ENCODE assay signal across 9 mouse cellular contexts in genomic region chr9:46314507-46314906, GRCm38 (mm10). TPM values are rescaled to one million over a fixed set of nuclear protein-coding genes. Genes with fewer than 3 reads are reported as not detected.
DNase-seq lines count a peak whose midpoint lies in the region; ATAC-seq and TF ChIP-seq lines count a peak whose summit lies in the region.
"Had no signal": no experiment of that assay in that cellular context is flagged by ENCODE, and none has a peak within 500 bp of the region (broad histone marks: within the 10 kb centered on the region; RNA-seq: fewer than 3 reads in every experiment).

No protein-coding gene starts in this region.

- DNase-seq in 416B (ENCODE audit: low read depth), result peak; percentile 66
- DNase-seq in heart, embryonic 10.5 days (ENCODE audit: low spot score), result peak; percentile 85

- no peak overlapping the region for H3K27ac ChIP-seq in cortical plate, adult 2 months (ENCODE audit: insufficient read depth, low read length)
- H3K27ac ChIP-seq in heart, embryonic 10.5 days, result no peak overlapping the region
- H3K27ac ChIP-seq in kidney, embryonic 15.5 days, result no peak overlapping the region
- no peak overlapping the region for H3K27ac ChIP-seq in liver, embryonic 16.5 days (ENCODE audit: low read length)
- no peak overlapping the region for H3K27ac ChIP-seq in neural tube, embryonic 12.5 days
- no peak overlapping the region for H3K27ac ChIP-seq in stomach, embryonic 16.5 days (ENCODE audit: low read length)
- H3K27ac ChIP-seq: embryonic facial prominence, embryonic 15.5 days had no signal

- no peak overlapping the region for H3K9ac ChIP-seq in kidney, embryonic 15.5 days
- H3K9ac ChIP-seq in liver, embryonic 16.5 days (ENCODE audit: low read depth, low read length), result no peak overlapping the region
- no peak overlapping the region for H3K9ac ChIP-seq in neural tube, embryonic 12.5 days
- no peak overlapping the region for H3K9ac ChIP-seq in stomach, embryonic 16.5 days (ENCODE audit: low read length)
- H3K9ac ChIP-seq: embryonic facial prominence, embryonic 15.5 days had no signal

- peak; percentile 98 for TF ChIP-seq CTCF in cortical plate, adult 2 months (IDR thresholded peaks at IDR 0.05; ENCODE audit: extremely low read depth, insufficient read depth, low read length)

- H3K27me3 ChIP-seq in heart, embryonic 10.5 days (ENCODE audit: insufficient read depth, poor library complexity, severe bottlenecking), result 0 out of 2 replicates have a peak, but pooled peaks cover 5% of the 10 kb centered on the region
- H3K27me3 ChIP-seq in kidney, embryonic 15.5 days, result 0 out of 2 replicates have a peak, but pooled peaks cover 3% of the 10 kb centered on the region
- H3K27me3 ChIP-seq in liver, embryonic 16.5 days (ENCODE audit: control insufficient read depth, insufficient read depth, low read depth, low read length), result no peaks in the 10 kb centered on the region
- H3K27me3 ChIP-seq in neural tube, embryonic 12.5 days (replicated peaks), result no peaks in the 10 kb centered on the region
- no peaks in the 10 kb centered on the region for H3K27me3 ChIP-seq in stomach, embryonic 16.5 days (ENCODE audit: control insufficient read depth, insufficient read depth, low read length)

- H3K36me3 ChIP-seq in heart, embryonic 10.5 days, result no peaks in the 10 kb centered on the region
- H3K36me3 ChIP-seq in kidney, embryonic 15.5 days, result no peaks in the 10 kb centered on the region
- H3K36me3 ChIP-seq in liver, embryonic 16.5 days (ENCODE audit: control insufficient read depth, insufficient read depth), result no peaks in the 10 kb centered on the region
- H3K36me3 ChIP-seq in neural tube, embryonic 12.5 days, result no peaks in the 10 kb centered on the region
- H3K36me3 ChIP-seq in stomach, embryonic 16.5 days (ENCODE audit: control insufficient read depth, insufficient read depth, low read length), result no peaks in the 10 kb centered on the region
- H3K36me3 ChIP-seq: embryonic facial prominence, embryonic 15.5 days had no signal

- H3K4me1 ChIP-seq in cortical plate, adult 2 months (ENCODE audit: control insufficient read depth, insufficient read depth, low read length), result 0 out of 2 replicates have a peak, but pooled peaks cover 4% of the 10 kb centered on the region
- 0 out of 2 replicates have a peak, but pooled peaks cover 3% of the 10 kb centered on the region for H3K4me1 ChIP-seq in heart, embryonic 10.5 days
- H3K4me1 ChIP-seq in kidney, embryonic 15.5 days, result peaks cover 28% of the 10 kb centered on the region
- H3K4me1 ChIP-seq in liver, embryonic 16.5 days (ENCODE audit: control insufficient read depth, low read depth, low read length), result no peaks in the 10 kb centered on the region
- H3K4me1 ChIP-seq in neural tube, embryonic 12.5 days, result peaks cover 22% of the 10 kb centered on the region
- H3K4me1 ChIP-seq in stomach, embryonic 16.5 days (ENCODE audit: control insufficient read depth, insufficient read depth, low read length), result no peaks in the 10 kb centered on the region
- H3K4me1 ChIP-seq: embryonic facial prominence, embryonic 15.5 days had no signal

- 6% methylated on average over 4 of the region's 4 CpGs for WGBS in heart, embryonic 10.5 days
- 14% methylated on average over 4 of the region's 4 CpGs for WGBS in kidney, embryonic 15.5 days
- 7% methylated on average over 4 of the region's 4 CpGs for WGBS in liver, embryonic 16.5 days (ENCODE audit: insufficient replicate concordance)
- WGBS in neural tube, embryonic 12.5 days, result 3% methylated on average over 4 of the region's 4 CpGs
- 4% methylated on average over 4 of the region's 4 CpGs for WGBS in stomach, embryonic 16.5 days

- peak; percentile 52 for ATAC-seq in activated CD4-positive, CD25-positive, alpha-beta regulatory T cell, adult 4 months
- peak; percentile 71 for ATAC-seq in kidney, embryonic 15.5 days (replicated peaks; ENCODE audit: low FRiP score)
- ATAC-seq in liver, embryonic 16.5 days (ENCODE audit: low read depth), result 0 out of 2 replicates have a peak, but pooled peaks have one; percentile 16
- ATAC-seq in neural tube, embryonic 12.5 days (ENCODE audit: low FRiP score, low read depth), result peak; percentile 31; the same call in 1 of the 2 replicates
- ATAC-seq in stomach, embryonic 16.5 days (ENCODE audit: insufficient read depth, low FRiP score), result peak; percentile 25; the same call in 1 of the 2 replicates

- H3K9me3 ChIP-seq in heart, embryonic 10.5 days, result no peaks in the 10 kb centered on the region
- H3K9me3 ChIP-seq in kidney, embryonic 15.5 days (replicated peaks), result 0 out of 2 replicates have a peak, but pooled peaks cover under 1% of the 10 kb centered on the region
- H3K9me3 ChIP-seq in liver, embryonic 16.5 days (replicated peaks; ENCODE audit: control insufficient read depth, low read length), result no peaks in the 10 kb centered on the region
- peaks cover 5% of the 10 kb centered on the region for H3K9me3 ChIP-seq in neural tube, embryonic 12.5 days
- no peaks in the 10 kb centered on the region for H3K9me3 ChIP-seq in stomach, embryonic 16.5 days (replicated peaks; ENCODE audit: control insufficient read depth, low read length)
- H3K9me3 ChIP-seq: embryonic facial prominence, embryonic 15.5 days had no signal

- no peak overlapping the region for H3K4me3 ChIP-seq in cortical plate, adult 2 months (ENCODE audit: insufficient read depth, low read length)
- no peak overlapping the region for H3K4me3 ChIP-seq in heart, embryonic 10.5 days
- no peak overlapping the region for H3K4me3 ChIP-seq in kidney, embryonic 15.5 days (replicated peaks)
- no peak overlapping the region for H3K4me3 ChIP-seq in liver, embryonic 16.5 days (ENCODE audit: low read depth, low read length)
- no peak overlapping the region for H3K4me3 ChIP-seq in neural tube, embryonic 12.5 days
- no peak overlapping the region for H3K4me3 ChIP-seq in stomach, embryonic 16.5 days (replicated peaks; ENCODE audit: low read length)
- H3K4me3 ChIP-seq: embryonic facial prominence, embryonic 15.5 days had no signal

- no peak for TF ChIP-seq POLR2A in cortical plate, adult 2 months (IDR thresholded peaks at IDR 0.05; ENCODE audit: extremely low read depth, insufficient read depth, low read length)

- H3K4me2 ChIP-seq in kidney, embryonic 15.5 days, result no peak overlapping the region
- H3K4me2 ChIP-seq in liver, embryonic 16.5 days (ENCODE audit: low read depth, low read length), result no peak overlapping the region
- H3K4me2 ChIP-seq in neural tube, embryonic 12.5 days (replicated peaks), result no peak overlapping the region
- H3K4me2 ChIP-seq in stomach, embryonic 16.5 days (ENCODE audit: low read depth, low read length), result no peak overlapping the region
- H3K4me2 ChIP-seq: embryonic facial prominence, embryonic 15.5 days had no signal

RNA-seq across cellular contexts. Expression of gene 4931429L15Rik, which starts 5.3 kb away (rescaled TPM):
- not detected for polyA plus RNA-seq in activated CD4-positive, CD25-positive, alpha-beta regulatory T cell, adult 4 months (2017; shearing (Covaris generic))
- 0.06 and 0.42 TPM in 2 replicates for polyA plus RNA-seq in cortical plate, adult 2 months (2012; rRNA removed)
- polyA plus RNA-seq in heart, embryonic 10.5 days (2016; fragmentation: Nextera tagmentation; extraction: Ambion mirVana), result not detected in 2 replicates
- polyA plus RNA-seq in kidney, embryonic 15.5 days (2015; fragmentation: Nextera tagmentation; extraction: Ambion mirVana), result not detected in 2 replicates
- polyA plus RNA-seq in liver, embryonic 16.5 days (2015; fragmentation: Nextera tagmentation; extraction: Ambion mirVana), result not detected in 2 replicates
- 0.18 TPM in 1 of 2 replicates, not detected in the other for polyA plus RNA-seq in neural tube, embryonic 12.5 days (2016; fragmentation: Nextera tagmentation; extraction: Ambion mirVana)
- not detected in 2 replicates for polyA plus RNA-seq in stomach, embryonic 16.5 days (2015; fragmentation: Nextera tagmentation; extraction: Ambion mirVana)
- polyA plus RNA-seq: embryonic facial prominence, embryonic 15.5 days had no signal

RNA-seq across cellular contexts. Expression of gene Bud13, which starts 31.7 kb away (rescaled TPM):
- 10 to 100 TPM; 15.7 to 16.6 TPM for polyA plus RNA-seq in activated CD4-positive, CD25-positive, alpha-beta regulatory T cell, adult 4 months (2017; shearing (Covaris generic))
- polyA plus RNA-seq in cortical plate, adult 2 months (2012; rRNA removed), result 9.3 and 10.4 TPM in 2 replicates
- 16.8 and 22.8 TPM in 2 replicates for polyA plus RNA-seq in heart, embryonic 10.5 days (2016; fragmentation: Nextera tagmentation; extraction: Ambion mirVana)
- polyA plus RNA-seq in kidney, embryonic 15.5 days (2015; fragmentation: Nextera tagmentation; extraction: Ambion mirVana), result 25.9 and 26.7 TPM in 2 replicates
- polyA plus RNA-seq in liver, embryonic 16.5 days (2015; fragmentation: Nextera tagmentation; extraction: Ambion mirVana), result 6.5 and 6.7 TPM in 2 replicates
- 20.4 and 21.7 TPM in 2 replicates for polyA plus RNA-seq in neural tube, embryonic 12.5 days (2016; fragmentation: Nextera tagmentation; extraction: Ambion mirVana)
- 18.2 and 18.7 TPM in 2 replicates for polyA plus RNA-seq in stomach, embryonic 16.5 days (2015; fragmentation: Nextera tagmentation; extraction: Ambion mirVana)

RNA-seq across cellular contexts. Expression of gene Zpr1, which starts 41.6 kb away (rescaled TPM):
- 10 to 100 TPM; 32.5 to 40.7 TPM for polyA plus RNA-seq in activated CD4-positive, CD25-positive, alpha-beta regulatory T cell, adult 4 months (2017; shearing (Covaris generic))
- polyA plus RNA-seq in cortical plate, adult 2 months (2012; rRNA removed), result 42.2 and 43.5 TPM in 2 replicates
- polyA plus RNA-seq in heart, embryonic 10.5 days (2016; fragmentation: Nextera tagmentation; extraction: Ambion mirVana), result 47.6 and 62.5 TPM in 2 replicates
- polyA plus RNA-seq in kidney, embryonic 15.5 days (2015; fragmentation: Nextera tagmentation; extraction: Ambion mirVana), result 58.9 and 61.0 TPM in 2 replicates
- 20.5 and 23.6 TPM in 2 replicates for polyA plus RNA-seq in liver, embryonic 16.5 days (2015; fragmentation: Nextera tagmentation; extraction: Ambion mirVana)
- 58.0 and 60.7 TPM in 2 replicates for polyA plus RNA-seq in neural tube, embryonic 12.5 days (2016; fragmentation: Nextera tagmentation; extraction: Ambion mirVana)
- polyA plus RNA-seq in stomach, embryonic 16.5 days (2015; fragmentation: Nextera tagmentation; extraction: Ambion mirVana), result 48.5 and 51.8 TPM in 2 replicates

RNA-seq across cellular contexts. Expression of gene Apoa5, which starts 46.1 kb away (rescaled TPM):
- polyA plus RNA-seq in activated CD4-positive, CD25-positive, alpha-beta regulatory T cell, adult 4 months (2017; shearing (Covaris generic)), result not detected
- not detected in 2 replicates for polyA plus RNA-seq in cortical plate, adult 2 months (2012; rRNA removed)
- 0.23 TPM in 1 of 2 replicates, not detected in the other for polyA plus RNA-seq in heart, embryonic 10.5 days (2016; fragmentation: Nextera tagmentation; extraction: Ambion mirVana)
- polyA plus RNA-seq in kidney, embryonic 15.5 days (2015; fragmentation: Nextera tagmentation; extraction: Ambion mirVana), result not detected in 2 replicates
- 0.67 and 1.1 TPM in 2 replicates for polyA plus RNA-seq in liver, embryonic 16.5 days (2015; fragmentation: Nextera tagmentation; extraction: Ambion mirVana)
- not detected in 2 replicates for polyA plus RNA-seq in neural tube, embryonic 12.5 days (2016; fragmentation: Nextera tagmentation; extraction: Ambion mirVana)
- polyA plus RNA-seq in stomach, embryonic 16.5 days (2015; fragmentation: Nextera tagmentation; extraction: Ambion mirVana), result 0.49 TPM in 1 of 2 replicates, not detected in the other
- polyA plus RNA-seq: embryonic facial prominence, embryonic 15.5 days had no signal

Comparison
In these comparisons a context has a peak if more than half of its experiments do, and no peak if none do; other contexts are left out.
1. ATAC-seq: peak in every context shown above with its lines; median percentile 71 in kidney, embryonic 15.5 days; 52 in activated CD4-positive, CD25-positive, alpha-beta regulatory T cell, adult 4 months; 31 in neural tube, embryonic 12.5 days; 25 in stomach, embryonic 16.5 days; 16 in liver, embryonic 16.5 days.